Mouse (Mus musculus) midbrain, embryonic 14.5 days (tissue): Measurements from ENCODE around the gene Mtfr1l. TPM values are rescaled to one million over a fixed set of nuclear protein-coding genes. Genes with fewer than 3 reads are reported as not detected.
A peak's percentile ranks its signal among the peaks of the same experiment; 100 is the strongest.

Experiments
- ATAC-seq: fragments of 200-750 bp; cut with Nextera tagmentation; 2 replicates; pipeline ENCODE4 v1.8.0; 2017; ENCODE audit warnings: moderate number of reproducible peaks, moderate library complexity; ENCODE audit not compliant: low FRiP score, low TSS enrichment
- DNase-seq: peaks from one replicate; pipeline ENCODE4 v3.0.0-alpha.2; 2015
- H3K27ac ChIP-seq: fragments of 300-500 bp; sonication (generic); replicated peaks from 2 replicates; pipeline ENCODE4 v1.5.1; 2014; ENCODE audit warnings: mild to moderate bottlenecking, low read depth, low read length, moderate library complexity
- H3K27me3 ChIP-seq: fragments of 300-500 bp; sonication (generic); 2 replicates; pipeline ENCODE4 v1.6.1; 2014; ENCODE audit warnings: low read length, control low read depth, mixed read lengths; ENCODE audit not compliant: control insufficient read depth, insufficient read depth
- H3K36me3 ChIP-seq: fragments of 300-500 bp; sonication (generic); 2 replicates; pipeline ENCODE4 v1.6.1; 2014; ENCODE audit warnings: low read length, control low read depth; ENCODE audit not compliant: control insufficient read depth, insufficient read depth
- H3K4me1 ChIP-seq: fragments of 300-500 bp; sonication (generic); 2 replicates; pipeline ENCODE4 v1.6.1; 2014; ENCODE audit warnings: mild to moderate bottlenecking, antibody characterized with exemption, low read length, control low read depth; ENCODE audit not compliant: control insufficient read depth, insufficient read depth
- H3K4me2 ChIP-seq: fragments of 300-500 bp; sonication (generic); 2 replicates; pipeline ENCODE4 v1.6.1; 2014; ENCODE audit warnings: mild to moderate bottlenecking, low read length, moderate library complexity
- H3K4me3 ChIP-seq: fragments of 300-500 bp; sonication (generic); replicated peaks from 2 replicates; pipeline ENCODE4 v1.5.1; 2014; ENCODE audit warnings: low read depth, low read length
- H3K9ac ChIP-seq: fragments of 300-500 bp; sonication (generic); replicated peaks from 2 replicates; pipeline ENCODE4 v1.6.1; 2014; ENCODE audit warnings: mild to moderate bottlenecking, low read length, moderate library complexity
- H3K9me3 ChIP-seq: fragments of 300-500 bp; sonication (generic); 2 replicates; pipeline ENCODE4 v1.6.1; 2016; ENCODE audit warnings: low read length, control low read depth, mixed read lengths; ENCODE audit not compliant: control insufficient read depth
- WGBS: fragments of 180-500 bp; shearing (Covaris S2); extraction: QIAGEN DNeasy Blood & Tissue Kit; methylation state at CpG from one replicate; pipeline ENCODE4 v1.1.7; 2014; 5-methylcytosine and 5-hydroxymethylcytosine counted together
- polyA plus RNA-seq: library from polyadenylated mRNA; unstranded; fragments of >200 nt; fragmentation: Nextera tagmentation; extraction: Ambion mirVana; gene quantifications from 2 replicates; pipeline ENCODE4 v1.2.1, GENCODE M21; 2014

Mtfr1l gene
- polyA plus RNA-seq, 1 experiment from 2014 or later = 181 TPM

- Histone ChIP-seq H3K9me3 (no peaks in the 10 kb centered on the region), H3K9ac (no peak overlapping the region), H3K4me1 (peaks cover 17% of the 10 kb centered on the region), H3K4me3 (no peak overlapping the region), H3K4me2 (no peak overlapping the region), H3K36me3 (no peaks in the 10 kb centered on the region), H3K27ac (no peak overlapping the region), H3K27me3 (no peaks in the 10 kb centered on the region)
- DNase-seq (peak; percentile 56), ATAC-seq (no peak)
- WGBS = 39% methylated on average over 11 of the region's 11 CpGs
These were observed 40.3 kb upstream of the Mtfr1l start for GRCm38 (mm10) chr4:134575486-134575885.

GRCm38 (mm10) chr4:134572449-134573300 lies 37.5 kb upstream of the Mtfr1l start:
- Histone ChIP-seq H3K9me3 (no peaks in the 10 kb centered on the region), H3K4me3 (no peak overlapping the region), H3K27me3 (no peaks in the 10 kb centered on the region), H3K36me3 (no peaks in the 10 kb centered on the region), H3K4me2 (no peak overlapping the region), H3K9ac (no peak overlapping the region), H3K4me1 (0 out of 2 replicates have a peak, but pooled peaks cover 3% of the 10 kb centered on the region), H3K27ac (peak overlapping the region; percentile 45; the same call in 1 of the 2 replicates)
- ATAC-seq (no peak), DNase-seq (peak; percentile 66)
- 73% methylated on average over 24 of the region's 24 CpGs for WGBS

- Histone ChIP-seq H3K9ac (no peak overlapping the region), H3K36me3 (no peaks in the 10 kb centered on the region), H3K4me1 (0 out of 2 replicates have a peak, but pooled peaks cover 3% of the 10 kb centered on the region), H3K9me3 (no peaks in the 10 kb centered on the region), H3K27ac (0 out of 2 replicates have a peak overlapping the region, but pooled peaks have one; percentile 37), H3K27me3 (no peaks in the 10 kb centered on the region), H3K4me3 (no peak overlapping the region), H3K4me2 (no peak overlapping the region)
- DNase-seq (no peak), ATAC-seq (no peak)
- WGBS = 64% methylated on average over 14 of the region's 14 CpGs
These were observed 35.7 kb upstream of the Mtfr1l start for GRCm38 (mm10) chr4:134570704-134571451.

GRCm38 (mm10) chr4:134569831-134570230 lies 34.6 kb upstream of the Mtfr1l start:
- Histone ChIP-seq H3K9me3 (no peaks in the 10 kb centered on the region), H3K36me3 (no peaks in the 10 kb centered on the region), H3K9ac (no peak overlapping the region), H3K27me3 (no peaks in the 10 kb centered on the region), H3K4me1 (0 out of 2 replicates have a peak, but pooled peaks cover 3% of the 10 kb centered on the region), H3K27ac (no peak overlapping the region), H3K4me2 (no peak overlapping the region), H3K4me3 (no peak overlapping the region)
- no peak for ATAC-seq
- 77% methylated on average over 8 of the region's 8 CpGs for WGBS
- no peak for DNase-seq

- 0 out of 2 replicates have a peak, but pooled peaks cover 3% of the 10 kb centered on the region for H3K4me1 ChIP-seq
- H3K4me3 ChIP-seq = no peak overlapping the region
- H3K9me3 ChIP-seq = no peaks in the 10 kb centered on the region
- H3K9ac ChIP-seq = no peak overlapping the region
- ATAC-seq (no peak), DNase-seq (no peak)
- no peaks in the 10 kb centered on the region for H3K27me3 ChIP-seq
- no peak overlapping the region for H3K27ac ChIP-seq
- no peak overlapping the region for H3K4me2 ChIP-seq
- H3K36me3 ChIP-seq = no peaks in the 10 kb centered on the region
- WGBS = 75% methylated on average over 6 of the region's 6 CpGs
These were observed 34.0 kb upstream of the Mtfr1l start for GRCm38 (mm10) chr4:134569205-134569604.

GRCm38 (mm10) chr4:134567377-134568226 lies 32.4 kb upstream of the Mtfr1l start:
- peak overlapping the region; percentile 50 for H3K27ac ChIP-seq
- H3K9ac ChIP-seq = no peak overlapping the region
- H3K9me3 ChIP-seq = no peaks in the 10 kb centered on the region
- DNase-seq = peak; percentile 80
- ATAC-seq = peak; percentile 62
- 15% methylated on average over 19 of the region's 19 CpGs for WGBS
- H3K36me3 ChIP-seq = 0 out of 2 replicates have a peak, but pooled peaks cover 5% of the 10 kb centered on the region
- H3K4me1 ChIP-seq = 0 out of 2 replicates have a peak, but pooled peaks cover 3% of the 10 kb centered on the region
- no peak overlapping the region for H3K4me3 ChIP-seq
- H3K4me2 ChIP-seq = 0 out of 2 replicates have a peak overlapping the region, but pooled peaks have one; percentile 8
- H3K27me3 ChIP-seq = no peaks in the 10 kb centered on the region

GRCm38 (mm10) chr4:134564093-134564492 lies 28.9 kb upstream of the Mtfr1l start:
- Histone ChIP-seq H3K4me2 (no peak overlapping the region), H3K4me3 (no peak overlapping the region), H3K27ac (no peak overlapping the region), H3K9me3 (no peaks in the 10 kb centered on the region), H3K27me3 (no peaks in the 10 kb centered on the region), H3K36me3 (0 out of 2 replicates have a peak, but pooled peaks cover 5% of the 10 kb centered on the region), H3K4me1 (no peaks in the 10 kb centered on the region), H3K9ac (no peak overlapping the region)
- DNase-seq = no peak
- no peak for ATAC-seq
- 85% methylated on average over 6 of the region's 6 CpGs for WGBS

GRCm38 (mm10) chr4:134563624-134564023 lies 28.4 kb upstream of the Mtfr1l start:
- H3K27ac ChIP-seq = no peak overlapping the region
- H3K36me3 ChIP-seq = 0 out of 2 replicates have a peak, but pooled peaks cover 5% of the 10 kb centered on the region
- H3K4me1 ChIP-seq = no peaks in the 10 kb centered on the region
- no peaks in the 10 kb centered on the region for H3K27me3 ChIP-seq
- H3K4me3 ChIP-seq = no peak overlapping the region
- DNase-seq (no peak), ATAC-seq (no peak)
- WGBS = 90% methylated on average over 16 of the region's 16 CpGs
- H3K9ac ChIP-seq = no peak overlapping the region
- H3K9me3 ChIP-seq = no peaks in the 10 kb centered on the region
- H3K4me2 ChIP-seq = no peak overlapping the region
